Mouse (Mus musculus) erythroid progenitor cell, adult 5-6 weeks (primary cell): Measurements from ENCODE around the gene Kcnd3. TPM values are rescaled to one million over a fixed set of nuclear protein-coding genes. Genes with fewer than 3 reads are reported as not detected.
"Not testable (repeated sequence)": the region's sequence is repeated elsewhere in the genome, so short reads cannot be mapped to it uniquely, and the experiment has no call there.

ENCODE experiments used
- ATAC-seq: replicated peaks from 2 replicates; pipeline ENCODE4 v1.8.0; 2016; ENCODE audit warnings: moderate number of reproducible peaks, mild to moderate bottlenecking, moderate TSS enrichment, inconsistent platforms; ENCODE audit not compliant: poor library complexity, low FRiP score, severe bottlenecking
- total RNA-seq, 2 experiments: library from RNA; stranded (forward) in 1 of 2; stranded (reverse) in 1 of 2; fragments of 150-400 nt in 1 of 2; fragments of 186-747, 209-891 nt in 1 of 2; gene quantifications; 2 replicates each; pipeline versions ENCODE4 v1.2.3 to v1.2.4; 2015 to 2017; ENCODE audit warnings: low replicate concordance in 2 of 2

The Kcnd3 gene
- total RNA-seq, 2 experiments from 2014 or later: not detected

DNA sequence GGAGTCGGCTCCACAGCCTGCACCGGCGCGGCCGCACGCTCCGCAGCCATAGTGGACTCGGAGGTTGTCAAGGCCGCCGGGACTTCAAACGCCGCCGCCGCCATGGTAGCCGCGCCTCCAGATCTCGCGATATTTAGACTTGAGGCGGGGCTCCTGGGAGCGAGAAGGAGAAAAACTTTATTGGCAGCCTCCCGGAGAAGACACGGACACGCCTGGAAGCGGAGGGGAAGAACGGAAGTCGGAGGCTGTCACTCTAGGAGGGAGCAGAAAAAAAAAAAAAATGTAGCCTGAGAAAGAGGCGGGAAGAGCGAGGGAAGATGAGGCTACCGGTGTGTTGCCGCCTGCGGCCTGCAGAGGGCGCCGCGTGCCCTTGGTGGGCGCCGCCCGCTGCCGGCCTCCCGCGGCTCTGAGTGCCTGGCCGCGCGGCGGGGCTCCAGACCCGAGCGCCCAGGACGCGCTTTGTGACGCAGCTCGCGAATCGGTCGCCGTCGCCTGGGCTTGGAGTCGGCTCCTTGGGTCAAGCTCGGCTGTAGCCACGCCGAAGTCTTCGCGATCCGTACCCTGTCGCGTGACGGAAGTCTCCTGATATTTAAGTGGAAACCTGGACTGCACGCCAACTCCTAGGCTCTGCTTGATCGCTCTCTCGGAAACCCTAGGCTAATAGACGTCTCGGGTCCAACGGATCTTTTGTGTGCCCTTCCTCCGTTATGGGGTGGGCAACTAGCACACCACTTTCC, 235.4 kb downstream of the Kcnd3 start, which contains the start of gene Ddx20:
Ddx20 (minus strand) TSS at position 251 of the 737 bp plus-strand sequence.
- ATAC-seq: peak; percentile 90

DNA sequence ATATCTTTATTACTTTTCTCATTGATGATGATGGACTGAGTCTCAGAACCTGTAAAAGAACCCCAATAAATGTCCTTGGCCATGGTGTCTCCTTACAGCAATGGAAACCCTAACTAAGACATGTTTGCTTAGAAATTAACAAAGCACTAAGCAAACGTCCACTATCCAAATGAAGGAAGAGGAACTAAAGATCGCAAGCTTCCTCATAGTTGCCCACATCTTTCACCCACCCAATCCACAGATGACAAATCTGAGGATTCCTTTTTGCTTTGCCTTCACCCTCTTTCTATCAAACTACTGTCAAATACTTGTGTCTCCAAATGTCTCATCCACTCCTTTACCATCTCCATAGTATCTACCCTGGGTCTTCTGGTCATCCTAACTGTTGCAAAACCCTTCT, 236.4 kb downstream of the Kcnd3 start:
- no peak for ATAC-seq

DNA sequence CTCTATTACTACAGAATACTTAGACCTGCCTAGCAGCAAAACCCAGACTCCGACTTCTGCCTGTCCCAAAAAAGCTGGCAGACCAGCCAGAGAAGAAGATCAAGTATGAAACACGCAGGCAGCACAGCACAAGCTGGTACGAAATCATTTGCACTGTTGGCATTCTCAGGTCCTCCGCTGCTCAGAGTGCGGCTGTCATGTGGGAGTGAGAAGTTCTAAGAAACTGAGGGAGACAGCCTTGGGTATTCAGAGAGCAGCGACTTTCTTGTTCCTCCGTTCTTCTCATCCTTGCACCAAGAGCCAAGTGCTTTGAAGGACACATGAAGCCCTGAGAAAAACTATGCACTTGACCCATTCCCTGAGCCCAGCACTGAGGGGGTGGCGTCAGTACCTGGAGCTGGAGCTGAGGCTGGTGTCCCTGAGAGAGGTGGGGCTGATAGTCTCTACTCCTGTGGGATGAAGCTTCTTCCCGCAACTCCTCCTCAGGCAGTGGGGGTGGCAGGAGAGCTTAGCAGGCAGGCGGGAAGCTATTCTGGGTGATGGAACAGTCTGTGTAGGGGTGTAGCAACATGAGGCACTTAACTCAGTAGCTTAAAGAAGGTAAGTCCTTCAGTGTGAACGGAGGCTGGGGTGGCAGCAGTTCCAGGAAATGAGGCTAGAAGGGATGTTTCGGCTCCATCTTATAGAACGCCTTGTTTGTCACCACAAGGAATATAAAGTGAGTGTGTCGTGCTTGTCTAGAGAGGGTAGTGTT, 241.4 kb downstream of the Kcnd3 start:
- no peak for ATAC-seq

- ATAC-seq: no peak
Measured at GRCm38 (mm10) chr3:105695476-105696386, 243.6 kb downstream of the Kcnd3 start.

DNA sequence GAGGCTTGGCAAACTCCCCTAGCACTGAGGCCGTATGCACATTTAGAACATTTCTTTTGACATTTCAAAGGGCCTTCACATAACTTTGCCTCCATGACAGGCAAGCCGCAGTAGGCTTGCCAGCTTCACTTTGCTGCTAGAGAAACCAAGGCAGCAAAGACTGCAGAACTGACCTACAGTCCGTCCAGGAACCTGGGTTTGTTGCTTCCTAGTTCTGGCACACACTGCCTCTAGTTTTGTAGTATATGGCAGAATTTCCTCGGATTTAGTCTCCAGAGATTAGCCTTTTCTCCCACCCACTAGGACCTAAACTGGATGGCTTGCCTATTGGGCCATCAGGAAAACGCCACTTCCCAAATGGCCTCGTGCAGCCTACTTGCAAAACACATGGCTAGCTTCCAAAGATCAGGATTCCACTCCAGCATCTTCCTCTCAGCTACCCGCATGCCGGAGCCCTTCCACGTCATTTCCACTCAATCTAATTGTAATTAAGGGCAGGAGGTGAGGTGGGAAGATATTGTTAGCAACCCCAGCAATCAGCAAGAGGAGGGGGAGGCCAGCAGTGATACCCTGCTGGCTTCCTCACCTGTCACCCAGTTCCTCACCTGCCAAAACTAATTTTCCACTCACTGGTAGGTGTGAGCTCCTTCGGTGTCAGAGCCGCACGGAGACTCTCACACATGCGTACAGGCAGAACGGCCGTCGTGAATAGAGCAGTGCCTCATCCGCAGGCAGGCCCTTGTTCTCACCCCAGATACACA, 244.4 kb downstream of the Kcnd3 start:
- ATAC-seq: no peak

GRCm38 (mm10) chr3:105697148-105697441, 245.0 kb downstream of the Kcnd3 start:
- no peak for ATAC-seq

GRCm38 (mm10) chr3:105698311-105698710, 246.2 kb downstream of the Kcnd3 start:
- peak; percentile 49 for ATAC-seq

- peak; percentile 90 for ATAC-seq
Measured at GRCm38 (mm10) chr3:105699241-105699933, 247.3 kb downstream of the Kcnd3 start.

GRCm38 (mm10) chr3:105700786-105701185, 248.7 kb downstream of the Kcnd3 start:
- ATAC-seq: not testable (repeated sequence)

DNA sequence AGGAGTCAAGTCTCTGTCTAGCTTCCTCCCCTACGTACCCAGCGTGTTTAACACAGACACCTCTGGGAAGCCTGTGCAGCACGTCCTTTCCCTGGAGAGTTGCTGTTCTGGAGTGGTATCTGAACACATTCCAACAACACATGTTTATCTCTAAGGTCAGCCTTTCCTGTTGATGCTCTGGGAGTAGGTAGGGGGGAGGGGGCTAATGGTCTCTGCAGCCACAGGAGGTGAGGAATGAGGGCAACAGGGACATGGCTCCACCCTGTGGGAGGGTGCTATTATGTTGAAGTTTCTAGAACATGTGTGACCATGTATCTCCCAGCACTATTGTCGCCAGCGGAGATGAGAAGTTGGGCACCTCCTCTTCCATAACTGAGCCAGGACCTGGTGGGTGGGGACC, 249.3 kb downstream of the Kcnd3 start:
- ATAC-seq: 0 out of 2 replicates have a peak, but pooled peaks have one; percentile 7

GRCm38 (mm10) chr3:105703571-105703970, 251.4 kb downstream of the Kcnd3 start:
- no peak for ATAC-seq

- ATAC-seq: peak; percentile 91
Measured at GRCm38 (mm10) chr3:105704031-105705008, 252.2 kb downstream of the Kcnd3 start, which contains the start of gene Inka2. TSS of gene Inka2 (plus strand) at chr3:105704599.

- ATAC-seq: peak; percentile 16; the same call in 1 of the 2 replicates
Measured at GRCm38 (mm10) chr3:105705061-105705549, 253.0 kb downstream of the Kcnd3 start.

DNA sequence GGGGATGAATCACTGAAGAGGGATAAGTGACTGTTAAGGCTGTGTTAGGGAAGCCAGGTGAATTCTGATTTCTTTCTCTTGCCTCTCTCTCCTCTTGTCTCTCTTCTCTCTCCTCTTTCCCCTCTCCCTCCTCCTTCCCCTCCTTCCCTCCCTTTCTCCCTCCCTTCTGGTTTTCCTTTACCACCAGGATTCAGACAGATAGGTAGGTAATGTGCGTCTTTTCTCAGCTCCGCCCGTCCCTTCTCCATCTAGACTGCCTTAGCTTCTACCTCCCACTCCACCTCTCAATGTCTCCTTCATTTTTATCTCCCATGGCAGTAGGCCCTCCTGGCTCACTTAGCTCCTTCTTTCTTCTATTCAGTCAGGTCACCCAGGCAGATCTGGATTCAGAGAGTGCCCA, 253.4 kb downstream of the Kcnd3 start:
- ATAC-seq: no peak

GRCm38 (mm10) chr3:105706366-105707020, 254.4 kb downstream of the Kcnd3 start:
- no peak for ATAC-seq

- no peak for ATAC-seq
Measured at GRCm38 (mm10) chr3:105707590-105707989, 255.5 kb downstream of the Kcnd3 start.

GRCm38 (mm10) chr3:105710246-105710645, 258.1 kb downstream of the Kcnd3 start:
- no peak for ATAC-seq
